Mouse (Mus musculus) heart, postnatal 0 days (tissue): Measurements from ENCODE around the gene Abhd12b. TPM values are rescaled to one million over a fixed set of nuclear protein-coding genes. Genes with fewer than 3 reads are reported as not detected.

Experiments
- ATAC-seq: fragments of 200-750 bp; cut with Nextera tagmentation; 2 replicates; pipeline ENCODE4 v1.8.0; 2017; ENCODE audit warnings: low read depth, moderate number of reproducible peaks, moderate library complexity; ENCODE audit not compliant: insufficient read depth
- DNase-seq: peaks from one replicate; pipeline ENCODE4 v3.0.0-alpha.2; 2016; ENCODE audit warnings: low spot score
- H3K27ac ChIP-seq: fragments of 300-500 bp; sonication (generic); 2 replicates; pipeline ENCODE4 v1.5.1; 2014; ENCODE audit warnings: low read depth, mild to moderate bottlenecking
- H3K27me3 ChIP-seq: fragments of 300-500 bp; sonication (generic); 2 replicates; pipeline ENCODE4 v1.6.1; 2014; ENCODE audit warnings: low read length, mixed read lengths; ENCODE audit not compliant: control insufficient read depth, insufficient read depth
- H3K36me3 ChIP-seq: fragments of 300-500 bp; sonication (generic); replicated peaks from 2 replicates; pipeline ENCODE4 v1.6.1; 2014; ENCODE audit warnings: low read length, mixed read lengths; ENCODE audit not compliant: control insufficient read depth, insufficient read depth
- H3K4me1 ChIP-seq: fragments of 300-500 bp; sonication (generic); 2 replicates; pipeline ENCODE4 v1.6.1; 2014; ENCODE audit warnings: antibody characterized with exemption; ENCODE audit not compliant: control insufficient read depth, insufficient read depth
- H3K4me2 ChIP-seq: fragments of 300-500 bp; sonication (generic); 2 replicates; pipeline ENCODE4 v1.6.1; 2014; ENCODE audit warnings: low read depth, mild to moderate bottlenecking, low read length, moderate library complexity
- H3K4me3 ChIP-seq: fragments of 300-500 bp; sonication (generic); 2 replicates; pipeline ENCODE4 v1.5.1; 2014; ENCODE audit warnings: low read depth, low read length
- H3K9ac ChIP-seq: fragments of 300-500 bp; sonication (generic); replicated peaks from 2 replicates; pipeline ENCODE4 v1.6.1; 2014; ENCODE audit warnings: low read depth, low read length, mixed read lengths
- H3K9me3 ChIP-seq: fragments of 300-500 bp; sonication (generic); replicated peaks from 2 replicates; pipeline ENCODE4 v1.6.1; 2016; ENCODE audit warnings: low read length; ENCODE audit not compliant: control insufficient read depth
- CTCF ChIP-seq: IDR thresholded peaks from 2 replicates; pipeline ENCODE4 v1.5.1; 2016; ENCODE audit warnings: antibody characterized with exemption, control low read depth, low read depth
- EP300 ChIP-seq: IDR thresholded peaks from 2 replicates; pipeline ENCODE4 v1.6.1; 2016; ENCODE audit warnings: antibody characterized with exemption, low read depth
- WGBS: fragments of 180-500 bp; shearing (Covaris S2); extraction: QIAGEN DNeasy Blood & Tissue Kit; methylation state at CpG from one replicate; pipeline ENCODE4 v1.1.7; 2014; 5-methylcytosine and 5-hydroxymethylcytosine counted together
- polyA plus RNA-seq: library from polyadenylated mRNA; unstranded; fragments of >200 nt; fragmentation: Nextera tagmentation; extraction: Ambion mirVana; gene quantifications from 2 replicates; pipeline ENCODE4 v1.2.1, GENCODE M21; 2015
- total RNA-seq: library from RNA; depleted of rRNA; stranded (reverse); fragments of >200 nt; gene quantifications from 2 replicates; pipeline ENCODE4 v1.2.3, GENCODE M21; 2014; ENCODE audit warnings: low replicate concordance

Gene Abhd12b
- total and polyA plus RNA-seq, 2 experiments from 2014 or later, result not detected

DNA sequence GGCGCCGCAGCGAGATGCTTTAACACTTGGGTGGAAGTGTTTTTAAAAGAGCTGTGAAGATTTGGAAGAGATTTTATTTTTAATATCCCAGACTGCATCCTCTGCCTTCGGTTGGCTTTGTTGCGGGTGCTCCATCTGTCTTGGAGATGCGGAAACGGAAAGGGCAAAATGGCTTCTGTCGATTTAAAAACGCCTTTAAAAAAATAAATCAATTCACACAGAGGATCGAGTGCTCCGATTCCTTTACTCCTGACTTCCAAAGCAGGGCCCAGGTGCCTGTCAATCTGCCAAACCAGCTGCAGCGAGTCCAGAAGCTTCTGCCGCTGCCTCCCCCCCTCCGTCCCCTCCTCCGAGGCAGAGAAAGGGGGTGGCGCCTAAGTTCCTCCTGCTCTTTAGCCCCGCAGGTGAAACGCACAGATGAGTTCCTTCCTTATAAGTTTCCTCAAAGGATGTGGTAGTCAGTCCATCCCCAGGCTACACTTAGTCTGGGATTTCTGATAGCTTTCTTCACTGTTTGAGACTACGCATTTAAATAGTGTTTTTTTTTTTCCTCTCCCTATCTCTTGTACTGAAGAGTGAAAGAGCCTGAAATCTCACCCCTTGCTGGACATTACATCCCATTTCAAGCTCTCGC is 22.8 kb upstream of the Abhd12b start:
- Histone ChIP-seq H3K36me3 (no peaks in the 10 kb centered on the region), H3K27ac (no peak overlapping the region), H3K9ac (no peak overlapping the region), H3K4me2 (peak overlapping the region; percentile 44), H3K9me3 (no peaks in the 10 kb centered on the region), H3K4me1 (no peaks in the 10 kb centered on the region), H3K27me3 (no peaks in the 10 kb centered on the region), H3K4me3 (peak overlapping the region; percentile 17)
- 52% methylated on average over 20 of the region's 20 CpGs for WGBS
- TF ChIP-seq CTCF (no peak), EP300 (no peak)
- DNase-seq, result no peak
- no peak for ATAC-seq

- WGBS, result 88% methylated on average over 20 of the region's 20 CpGs
These were observed 19.2 kb upstream of the Abhd12b start for GRCm38 (mm10) chr12:70134627-70135235.

GRCm38 (mm10) chr12:70136185-70136756 is 17.7 kb upstream of the Abhd12b start:
- H3K4me3 ChIP-seq, result no peak overlapping the region; the same call in 1 of the 2 replicates
- ATAC-seq, result no peak

More at GRCm38 (mm10) chr12:70134627-70135235, 19.2 kb upstream of the Abhd12b start:
- no peak for DNase-seq
- H3K27ac ChIP-seq, result no peak overlapping the region
- H3K9ac ChIP-seq, result no peak overlapping the region
- H3K4me1 ChIP-seq, result no peaks in the 10 kb centered on the region
- no peaks in the 10 kb centered on the region for H3K36me3 ChIP-seq
- no peaks in the 10 kb centered on the region for H3K27me3 ChIP-seq
- TF ChIP-seq CTCF (no peak), EP300 (no peak)
- no peaks in the 10 kb centered on the region for H3K9me3 ChIP-seq
- no peak overlapping the region for H3K4me2 ChIP-seq
- ATAC-seq, result no peak
- H3K4me3 ChIP-seq, result no peak overlapping the region

DNA sequence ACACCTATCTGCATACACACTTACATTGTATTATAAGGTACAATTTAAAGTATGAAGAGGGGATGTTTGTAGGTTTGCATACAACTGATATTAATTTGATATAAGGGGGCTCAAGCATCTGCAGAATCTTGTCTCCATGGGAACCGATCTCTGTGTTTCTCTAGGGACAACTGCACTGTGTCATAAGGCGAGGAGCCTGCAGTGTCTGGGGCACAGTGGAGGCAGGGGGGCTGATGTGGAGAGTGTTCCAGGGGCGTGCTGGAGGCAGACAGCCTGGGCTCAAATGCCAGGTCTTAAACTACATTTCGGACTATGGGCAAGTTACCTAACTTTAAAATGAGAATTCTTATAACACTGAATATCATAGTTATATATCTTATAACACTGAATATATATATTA is 16.8 kb upstream of the Abhd12b start:
- ATAC-seq (no peak), DNase-seq (no peak)
- no peaks in the 10 kb centered on the region for H3K9me3 ChIP-seq
- H3K9ac ChIP-seq, result no peak overlapping the region
- no peak overlapping the region for H3K4me2 ChIP-seq
- H3K27me3 ChIP-seq, result no peaks in the 10 kb centered on the region
- TF ChIP-seq CTCF (no peak), EP300 (no peak)
- no peaks in the 10 kb centered on the region for H3K4me1 ChIP-seq
- 82% methylated on average over 4 of the region's 4 CpGs for WGBS
- H3K36me3 ChIP-seq, result no peaks in the 10 kb centered on the region
- no peak overlapping the region for H3K4me3 ChIP-seq
- no peak overlapping the region for H3K27ac ChIP-seq

More at GRCm38 (mm10) chr12:70136185-70136756, 17.7 kb upstream of the Abhd12b start:
- H3K27me3 ChIP-seq, result no peaks in the 10 kb centered on the region
- peak overlapping the region; percentile 38; the same call in 1 of the 2 replicates for H3K4me2 ChIP-seq
- 56% methylated on average over 12 of the region's 12 CpGs for WGBS
- no peaks in the 10 kb centered on the region for H3K4me1 ChIP-seq
- no peaks in the 10 kb centered on the region for H3K36me3 ChIP-seq
- DNase-seq, result no peak
- TF ChIP-seq CTCF (no peak), EP300 (no peak)
- no peak overlapping the region for H3K9ac ChIP-seq
- no peaks in the 10 kb centered on the region for H3K9me3 ChIP-seq
- no peak overlapping the region; the same call in 1 of the 2 replicates for H3K27ac ChIP-seq

GRCm38 (mm10) chr12:70137626-70138025 is 16.3 kb upstream of the Abhd12b start:
- ATAC-seq (no peak), DNase-seq (no peak)
- Histone ChIP-seq H3K27ac (no peak overlapping the region), H3K27me3 (no peaks in the 10 kb centered on the region), H3K9ac (no peak overlapping the region), H3K9me3 (no peaks in the 10 kb centered on the region), H3K4me3 (no peak overlapping the region), H3K4me2 (no peak overlapping the region), H3K36me3 (no peaks in the 10 kb centered on the region), H3K4me1 (no peaks in the 10 kb centered on the region)
- WGBS, result 57% methylated on average over 9 of the region's 9 CpGs
- TF ChIP-seq CTCF, result no peak
- no peak for TF ChIP-seq EP300
